Mouse (Mus musculus): ENCODE results near the gene Fignl2. TPM values are rescaled to one million over a fixed set of nuclear protein-coding genes. Genes with fewer than 3 reads are reported as not detected.

Fignl2 gene
- polyA plus RNA-seq, 1 experiment from 2014 or later: 2.1 TPM

GRCm38 (mm10) chr15:101005717-101006116 lies 72.7 kb downstream of the Fignl2 start:
- 88% methylated on average over 8 of the region's 8 CpGs for WGBS
- Histone ChIP-seq H3K4me2 (replicated peaks; ENCODE audit: low read depth, low read length) (no peak overlapping the region), H3K27ac (ENCODE audit: low read depth, low read length) (no peak overlapping the region), H3K27me3 (ENCODE audit: control insufficient read depth, insufficient read depth, low read length) (no peaks in the 10 kb centered on the region), H3K9me3 (ENCODE audit: control insufficient read depth, low read length) (no peaks in the 10 kb centered on the region), H3K9ac (ENCODE audit: low read depth, low read length) (no peak overlapping the region), H3K4me3 (ENCODE audit: low read depth, low read length) (no peak overlapping the region), H3K4me1 (replicated peaks; ENCODE audit: control insufficient read depth, insufficient read depth, low read length) (no peaks in the 10 kb centered on the region; the same call in 1 of the 2 replicates), H3K36me3 (ENCODE audit: control insufficient read depth, insufficient read depth, low read length) (no peaks in the 10 kb centered on the region)
- DNase-seq (ENCODE audit: low spot score) (no peak), ATAC-seq (ENCODE audit: low FRiP score) (no peak)

DNA sequence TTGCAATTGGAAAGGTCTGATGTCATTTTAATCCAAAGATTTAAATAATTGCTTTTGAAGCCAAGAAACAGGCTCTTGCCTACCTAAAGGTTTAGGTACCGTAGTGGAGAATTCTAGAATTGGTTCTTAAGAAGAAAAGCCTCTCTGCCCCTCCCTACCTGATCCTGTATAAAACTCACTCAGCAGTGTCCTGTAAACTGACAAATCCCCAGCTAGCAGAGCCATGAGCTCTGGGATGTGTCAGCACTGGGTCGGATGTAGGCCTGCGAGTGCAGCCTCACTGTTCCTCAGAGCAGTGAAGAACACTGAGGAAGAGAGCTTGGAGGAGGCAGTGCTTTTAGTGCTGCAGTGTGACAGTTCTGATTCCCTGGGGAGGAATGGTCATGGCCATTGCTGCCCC lies 73.8 kb downstream of the Fignl2 start:
- H3K27me3 ChIP-seq (ENCODE audit: control insufficient read depth, insufficient read depth, low read length): no peaks in the 10 kb centered on the region
- no peak for DNase-seq (ENCODE audit: low spot score)
- no peak overlapping the region for H3K27ac ChIP-seq (ENCODE audit: low read depth, low read length)
- no peak for ATAC-seq (ENCODE audit: low FRiP score)
- H3K36me3 ChIP-seq (ENCODE audit: control insufficient read depth, insufficient read depth, low read length): no peaks in the 10 kb centered on the region
- no peaks in the 10 kb centered on the region for H3K9me3 ChIP-seq (ENCODE audit: control insufficient read depth, low read length)
- 87% methylated on average over 3 of the region's 3 CpGs for WGBS
- no peak overlapping the region for H3K9ac ChIP-seq (ENCODE audit: low read depth, low read length)
- no peaks in the 10 kb centered on the region; the same call in 1 of the 2 replicates for H3K4me1 ChIP-seq (replicated peaks; ENCODE audit: control insufficient read depth, insufficient read depth, low read length)
- H3K4me2 ChIP-seq (replicated peaks; ENCODE audit: low read depth, low read length): no peak overlapping the region
- H3K4me3 ChIP-seq (ENCODE audit: low read depth, low read length): no peak overlapping the region

DNA sequence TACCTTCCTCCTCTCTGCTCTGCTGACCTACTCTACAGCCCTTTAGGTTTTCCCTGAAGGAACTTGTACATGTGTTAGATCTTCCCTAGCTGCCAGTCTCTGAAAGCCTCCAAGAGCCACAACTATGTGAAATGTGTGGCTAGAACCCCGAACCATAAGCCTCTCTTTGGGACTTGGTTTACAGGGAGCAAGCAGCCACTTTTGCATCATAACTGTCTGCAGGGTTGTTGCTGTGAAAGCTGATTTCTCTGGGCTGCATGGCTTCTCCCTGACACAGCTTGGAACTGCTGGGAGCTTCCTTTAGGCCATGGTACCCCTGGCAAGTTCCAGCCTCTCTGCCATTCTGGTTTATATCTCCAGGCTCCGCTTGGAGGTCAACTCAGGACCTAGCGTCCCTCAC lies 75.9 kb downstream of the Fignl2 start:
- no peak for ATAC-seq (ENCODE audit: low FRiP score)
- Histone ChIP-seq H3K4me1 (replicated peaks; ENCODE audit: control insufficient read depth, insufficient read depth, low read length) (no peaks in the 10 kb centered on the region; the same call in 1 of the 2 replicates), H3K27me3 (ENCODE audit: control insufficient read depth, insufficient read depth, low read length) (no peaks in the 10 kb centered on the region), H3K4me2 (replicated peaks; ENCODE audit: low read depth, low read length) (no peak overlapping the region), H3K4me3 (ENCODE audit: low read depth, low read length) (no peak overlapping the region), H3K9me3 (ENCODE audit: control insufficient read depth, low read length) (no peaks in the 10 kb centered on the region), H3K36me3 (ENCODE audit: control insufficient read depth, insufficient read depth, low read length) (no peaks in the 10 kb centered on the region), H3K27ac (ENCODE audit: low read depth, low read length) (no peak overlapping the region), H3K9ac (ENCODE audit: low read depth, low read length) (no peak overlapping the region)
- WGBS: 93% methylated on average over 3 of the region's 3 CpGs
- no peak for DNase-seq (ENCODE audit: low spot score)

GRCm38 (mm10) chr15:101001685-101002084 lies 76.7 kb downstream of the Fignl2 start:
- H3K27ac ChIP-seq (ENCODE audit: low read depth, low read length): no peak overlapping the region
- DNase-seq (ENCODE audit: low spot score): no peak
- ATAC-seq (ENCODE audit: low FRiP score): no peak
- no peak overlapping the region for H3K4me2 ChIP-seq (replicated peaks; ENCODE audit: low read depth, low read length)
- WGBS: 100% methylated on average over 1 of the region's 1 CpGs
- no peaks in the 10 kb centered on the region for H3K4me1 ChIP-seq (replicated peaks; ENCODE audit: control insufficient read depth, insufficient read depth, low read length)
- H3K9ac ChIP-seq (ENCODE audit: low read depth, low read length): no peak overlapping the region
- H3K27me3 ChIP-seq (ENCODE audit: control insufficient read depth, insufficient read depth, low read length): no peaks in the 10 kb centered on the region
- H3K4me3 ChIP-seq (ENCODE audit: low read depth, low read length): no peak overlapping the region
- no peaks in the 10 kb centered on the region for H3K36me3 ChIP-seq (ENCODE audit: control insufficient read depth, insufficient read depth, low read length)
- H3K9me3 ChIP-seq (ENCODE audit: control insufficient read depth, low read length): no peaks in the 10 kb centered on the region

Other genes starting within 250 kb of the Fignl2 start
- gene Scn8a, start 208.7 kb downstream of the Fignl2 start, polyA plus RNA-seq (2014; fragmentation: Nextera tagmentation; extraction: Ambion mirVana): 12.2 and 16.4 TPM in 2 replicates
- not detected in 2 replicates for gene Gm47841, start 31.2 kb downstream of the Fignl2 start, polyA plus RNA-seq (2014; fragmentation: Nextera tagmentation; extraction: Ambion mirVana)
- not detected in 2 replicates for gene Ankrd33, start 37.2 kb upstream of the Fignl2 start, polyA plus RNA-seq (2014; fragmentation: Nextera tagmentation; extraction: Ambion mirVana)
- gene Acvrl1, start 50.0 kb upstream of the Fignl2 start, polyA plus RNA-seq (2014; fragmentation: Nextera tagmentation; extraction: Ambion mirVana): 4.8 and 5.5 TPM in 2 replicates
- 16.2 and 17.1 TPM in 2 replicates for gene Acvr1b, start 95.5 kb upstream of the Fignl2 start, polyA plus RNA-seq (2014; fragmentation: Nextera tagmentation; extraction: Ambion mirVana)
- gene Grasp, start 145.6 kb upstream of the Fignl2 start, polyA plus RNA-seq (2014; fragmentation: Nextera tagmentation; extraction: Ambion mirVana): 4.5 and 5.0 TPM in 2 replicates
- 2.2 and 2.9 TPM in 2 replicates for gene Nr4a1, start 175.7 kb upstream of the Fignl2 start, polyA plus RNA-seq (2014; fragmentation: Nextera tagmentation; extraction: Ambion mirVana)
- gene Atg101, start 205.7 kb upstream of the Fignl2 start, polyA plus RNA-seq (2014; fragmentation: Nextera tagmentation; extraction: Ambion mirVana): 66.5 and 69.6 TPM in 2 replicates
- gene 6030408B16Rik, start 214.6 kb upstream of the Fignl2 start, polyA plus RNA-seq (2014; fragmentation: Nextera tagmentation; extraction: Ambion mirVana): 0.17 and 0.25 TPM in 2 replicates

Measured in hindbrain, embryonic 11.5 days (tissue).